Mouse (Mus musculus): ENCODE data around the gene Dmd.
"Not testable (repeated sequence)": the region's sequence is repeated elsewhere in the genome, so short reads cannot be mapped to it uniquely, and the experiment has no call there.

Dmd gene

GRCm38 (mm10) chrX:82948630-82949029 is at the start of gene Dmd:
Dmd (plus strand) TSS chrX:82948870.
- no peak for DNase-seq (ENCODE audit: low spot score in 2 of 2)

DNA sequence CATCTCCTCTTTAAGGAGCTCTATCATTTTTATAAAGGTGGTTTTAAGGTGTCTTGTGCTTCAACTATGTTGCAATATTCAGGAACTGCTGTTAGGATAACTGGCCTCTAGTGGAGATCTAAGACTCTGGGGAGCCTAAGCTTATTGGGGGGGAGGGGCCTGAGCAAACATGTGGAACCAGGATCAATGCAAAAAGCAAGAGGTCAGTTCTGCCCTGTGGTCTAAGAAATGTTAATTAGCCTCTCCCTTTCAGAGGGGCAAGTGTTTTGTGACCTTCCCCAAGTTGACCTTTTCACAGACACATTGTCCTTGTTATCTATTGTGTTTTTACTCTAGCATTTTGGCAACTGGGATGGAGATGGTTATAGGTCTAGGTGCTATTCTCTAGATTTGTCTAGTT is 47.2 kb upstream of the Dmd start:
- DNase-seq (ENCODE audit: low spot score in 2 of 2), result no peak

DNA sequence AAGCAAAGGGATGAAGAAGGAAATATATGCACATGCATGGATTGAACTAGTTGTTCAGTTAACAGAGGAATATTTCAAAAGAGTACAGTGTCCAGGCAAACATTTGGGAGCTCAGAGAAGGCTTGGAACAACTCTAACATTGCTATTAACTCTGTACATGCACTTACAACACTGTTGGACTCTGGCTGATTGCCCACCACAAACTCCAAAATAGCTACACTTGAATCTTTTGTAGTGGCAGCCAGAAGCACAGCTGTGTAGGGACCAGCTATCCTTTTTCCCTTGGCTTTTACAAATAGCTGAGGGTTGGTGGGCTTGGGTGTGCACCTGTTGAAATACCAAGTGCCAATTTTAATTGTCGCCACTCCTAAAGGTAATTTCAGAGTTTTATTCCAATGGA is 39.0 kb downstream of the Dmd start:
- no peak for DNase-seq (ENCODE audit: low spot score in 2 of 2)

GRCm38 (mm10) chrX:83050190-83050589 is 101.5 kb downstream of the Dmd start:
- no peak for DNase-seq (ENCODE audit: low spot score in 2 of 2)

- DNase-seq (ENCODE audit: low spot score in 2 of 2), result no peak
Measured at GRCm38 (mm10) chrX:83116171-83116876, 167.7 kb downstream of the Dmd start.

DNA sequence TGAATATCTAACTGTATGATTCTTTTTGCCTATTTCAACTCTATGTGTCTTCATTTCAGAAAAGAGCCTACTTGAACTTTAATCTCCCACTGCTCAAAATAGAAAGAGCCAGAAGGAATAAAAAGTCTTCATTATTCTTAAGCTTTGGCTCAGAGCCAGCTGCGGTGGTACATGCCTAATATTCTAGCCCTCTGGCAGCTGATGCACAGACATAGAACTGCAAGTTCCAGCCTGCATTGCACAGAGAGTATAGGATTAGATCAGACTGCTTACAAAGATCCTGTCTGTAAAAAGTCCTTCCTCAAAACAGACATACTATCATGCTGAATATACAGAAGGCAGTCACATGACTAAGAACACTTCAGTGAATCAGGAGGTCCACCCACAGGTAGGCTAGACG is 168.5 kb downstream of the Dmd start:
- no peak for DNase-seq (ENCODE audit: low spot score in 2 of 2)

GRCm38 (mm10) chrX:83220563-83220962 is 271.9 kb downstream of the Dmd start:
- no peak for DNase-seq (ENCODE audit: low spot score in 2 of 2)

GRCm38 (mm10) chrX:83221050-83221449 is 272.4 kb downstream of the Dmd start:
- no peak for DNase-seq (ENCODE audit: low spot score in 2 of 2)

DNA sequence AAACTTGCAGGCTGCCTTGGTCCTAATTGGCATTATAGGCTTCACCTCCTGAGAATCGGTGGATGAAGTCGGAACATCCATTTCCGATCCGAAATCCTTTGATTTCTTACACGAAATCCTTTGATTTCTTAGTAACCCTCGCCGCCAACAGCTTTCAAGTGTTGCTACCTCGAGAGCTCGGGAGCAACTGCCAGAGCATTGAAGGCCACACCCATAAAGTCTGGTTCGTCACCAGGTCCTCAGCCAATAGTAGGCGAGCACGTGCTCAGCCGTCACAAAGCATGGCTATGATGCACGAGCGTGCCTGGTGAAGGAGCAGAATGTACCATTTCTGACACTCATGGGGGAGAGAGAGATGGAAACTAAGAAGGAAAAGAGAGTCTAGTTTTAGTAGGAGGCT is 538.9 kb downstream of the Dmd start, which contains the start of gene Tsga8:
Tsga8 (minus strand) TSS at position 327 of the 400 bp plus-strand sequence.
- DNase-seq (ENCODE audit: low spot score in 2 of 2), result no peak

DNA sequence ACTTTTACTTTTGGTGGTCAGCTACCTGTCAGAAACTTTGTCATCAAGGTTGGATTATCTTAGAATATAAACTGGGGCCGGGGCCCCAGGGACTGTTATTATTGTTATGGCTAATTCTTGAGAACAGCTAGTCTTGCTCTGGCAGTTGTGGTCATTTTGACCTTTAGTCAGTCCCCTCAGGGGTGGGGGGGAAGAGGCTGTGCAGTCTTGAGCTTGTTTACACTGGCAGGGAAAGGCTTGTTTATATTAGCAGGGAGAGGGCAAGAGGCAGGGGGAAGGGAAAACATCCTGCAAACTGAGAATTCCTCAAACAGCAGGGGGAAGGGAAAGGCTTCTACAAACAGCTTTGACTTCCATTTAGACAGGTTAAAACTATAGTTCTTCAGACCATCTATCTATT is 726.3 kb downstream of the Dmd start:
- DNase-seq (ENCODE audit: low spot score in 2 of 2), result no peak

- no peak for DNase-seq (ENCODE audit: low spot score in 2 of 2)
Measured at GRCm38 (mm10) chrX:83686547-83686946, 737.9 kb downstream of the Dmd start.

- no peak for DNase-seq (ENCODE audit: low spot score in 2 of 2)
Measured at GRCm38 (mm10) chrX:83740533-83740932, 791.9 kb downstream of the Dmd start.

DNA sequence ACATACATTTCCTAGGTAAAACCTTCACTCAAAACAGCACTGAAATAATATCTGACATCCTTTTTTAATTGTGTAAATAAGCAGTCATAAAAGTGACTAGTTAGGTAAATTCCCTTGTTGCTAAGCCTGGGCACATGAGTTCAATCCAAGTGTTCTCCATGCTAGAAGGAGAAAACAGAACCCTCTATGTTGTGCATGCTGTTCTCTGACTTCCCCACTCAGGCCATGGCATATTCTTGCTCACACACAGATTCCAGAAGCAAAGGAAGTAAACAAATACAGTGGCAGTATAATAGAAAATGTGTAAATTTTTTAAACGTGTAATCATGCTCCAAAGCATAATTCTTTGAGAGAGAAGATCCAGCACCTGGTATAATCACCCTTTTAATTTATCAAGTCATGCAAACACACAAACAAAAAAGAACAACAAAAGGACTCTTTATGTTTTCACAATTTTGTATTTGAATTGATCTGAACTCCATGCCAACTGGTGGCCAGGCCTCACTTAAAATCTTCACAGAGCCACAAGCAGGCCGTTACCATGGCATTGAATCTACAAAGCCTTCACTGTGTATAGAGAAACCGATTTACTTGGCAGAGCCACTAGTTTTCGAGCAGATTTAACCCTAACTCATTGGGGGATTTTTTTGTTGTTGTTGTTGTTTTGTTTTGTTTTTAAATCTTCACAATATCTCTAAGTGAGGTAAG is 797.8 kb downstream of the Dmd start:
- no peak for DNase-seq (ENCODE audit: low spot score in 2 of 2)

DNA sequence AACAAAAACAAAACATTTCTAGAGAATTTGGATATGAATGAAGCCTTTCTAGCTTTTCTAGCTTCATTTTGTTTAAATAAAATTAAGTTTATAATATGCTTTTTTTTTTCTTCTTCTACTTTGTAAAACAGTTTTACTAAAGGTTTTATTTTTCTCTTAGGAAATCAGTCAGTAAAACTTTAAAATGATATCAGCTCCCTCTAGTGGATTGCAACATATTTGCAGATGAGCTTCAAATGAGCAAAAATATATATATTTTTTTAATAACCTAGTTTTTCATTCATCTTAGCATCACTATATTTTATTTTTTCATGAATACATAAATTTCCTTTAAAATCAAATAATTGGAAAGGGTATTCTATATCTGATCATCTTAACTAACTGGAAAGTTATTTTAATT is 838.7 kb downstream of the Dmd start:
- DNase-seq (ENCODE audit: low spot score in 2 of 2), result no peak

GRCm38 (mm10) chrX:83867469-83867868 is 918.8 kb downstream of the Dmd start:
- DNase-seq (ENCODE audit: low spot score in 2 of 2), result not testable (repeated sequence)

- DNase-seq (ENCODE audit: low spot score in 2 of 2), result not testable (repeated sequence)
Measured at GRCm38 (mm10) chrX:83875389-83875788, 926.7 kb downstream of the Dmd start.

GRCm38 (mm10) chrX:83975895-83976294 is 1027.2 kb downstream of the Dmd start:
- DNase-seq (ENCODE audit: low spot score in 2 of 2), result no peak

GRCm38 (mm10) chrX:84001294-84001693 is 1052.6 kb downstream of the Dmd start:
- DNase-seq (ENCODE audit: low spot score in 2 of 2), result no peak

DNA sequence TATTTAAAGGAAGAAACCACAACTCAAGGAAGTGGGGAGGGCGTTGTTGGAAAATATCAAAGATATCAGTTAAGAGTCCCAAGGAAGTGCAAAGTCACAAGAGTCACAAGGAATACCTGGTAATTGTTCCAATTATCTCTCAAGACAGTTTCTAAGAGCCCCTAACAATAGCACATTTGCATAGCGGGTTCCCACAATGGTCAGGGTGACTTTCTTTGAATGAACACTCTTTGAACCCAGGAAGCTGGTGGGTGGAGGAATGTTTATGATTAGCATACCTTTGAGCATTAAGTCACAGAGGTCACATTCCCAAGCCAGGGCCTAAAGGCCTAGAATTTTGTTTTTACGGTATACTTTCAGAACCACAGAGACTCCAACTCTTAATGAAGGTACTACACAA is 1113.8 kb downstream of the Dmd start:
- not testable (repeated sequence) for DNase-seq (ENCODE audit: low spot score in 2 of 2)

- no peak for DNase-seq (ENCODE audit: low spot score in 2 of 2)
Measured at GRCm38 (mm10) chrX:84165872-84166271, 1217.2 kb downstream of the Dmd start.

DNA sequence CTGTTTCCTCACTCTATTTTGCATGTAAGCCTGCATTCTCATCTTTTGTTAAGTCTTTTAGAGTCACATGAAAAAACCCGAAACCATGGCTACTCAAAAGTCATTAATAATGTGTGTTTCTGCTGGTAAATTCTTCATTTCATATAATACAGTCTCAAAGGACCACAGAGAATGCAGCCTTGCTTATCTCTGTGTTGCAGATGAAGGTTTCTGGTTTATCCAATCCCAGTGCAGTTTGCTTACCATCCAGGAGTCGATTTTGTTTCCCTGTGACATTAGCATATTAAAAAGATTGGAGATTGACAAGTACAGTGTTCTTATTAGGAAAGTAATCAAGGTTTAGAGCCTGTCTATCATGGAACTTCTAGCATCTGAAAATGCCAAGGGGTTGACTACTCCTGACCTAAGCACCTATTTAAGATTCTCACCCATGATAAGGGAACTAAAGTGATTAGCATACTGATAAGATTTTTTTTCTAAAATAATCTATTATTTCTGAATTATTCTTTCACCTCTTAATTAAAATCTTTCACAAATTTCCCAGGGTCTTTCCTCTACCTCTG is 1292.7 kb downstream of the Dmd start:
- DNase-seq (ENCODE audit: low spot score in 2 of 2), result no peak

GRCm38 (mm10) chrX:84330593-84330992 is 1381.9 kb downstream of the Dmd start:
- no peak for DNase-seq (ENCODE audit: low spot score in 2 of 2)

DNA sequence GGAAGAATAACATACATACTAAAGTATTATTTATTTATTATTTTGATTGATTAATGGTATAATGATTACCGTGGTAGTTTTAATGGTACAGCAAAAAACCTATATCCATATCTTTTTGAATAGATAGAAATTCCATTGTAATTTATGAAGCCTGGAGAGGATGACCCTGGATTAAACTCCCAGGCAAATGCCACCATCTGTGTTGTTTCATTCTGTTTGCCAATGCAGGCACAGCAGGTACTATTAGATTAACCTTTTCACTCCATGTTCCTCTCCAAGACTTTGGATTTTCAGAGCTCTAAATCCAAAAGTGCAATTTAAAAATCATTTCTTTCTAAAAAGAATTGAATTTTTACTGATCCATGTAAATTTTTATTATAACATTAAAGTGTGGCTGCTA is 1383.5 kb downstream of the Dmd start:
- no peak for DNase-seq (ENCODE audit: low spot score in 2 of 2)

Measured in spleen, postnatal 36 days (tissue).